ENCODE assay signal across 18 mouse cellular contexts in genomic region chr9:120449696-120450329, GRCm38 (mm10). TPM values are rescaled to one million over a fixed set of nuclear protein-coding genes. Genes with fewer than 3 reads are reported as not detected.
DNase-seq lines count a peak whose midpoint lies in the region; ATAC-seq lines count a peak whose summit lies in the region.
"Had no signal": no experiment of that assay in that cellular context is flagged by ENCODE, and none has a peak within 500 bp of the region (broad histone marks: within the 10 kb centered on the region; RNA-seq: fewer than 3 reads in every experiment).

No protein-coding gene starts in this region.

- no peaks in the 10 kb centered on the region for H3K9me3 ChIP-seq in limb, embryonic 10.5 days (replicated peaks)
- H3K9me3 ChIP-seq: embryonic facial prominence, embryonic 12.5 days; heart, embryonic 15.5 days; hindbrain, embryonic 13.5 days; intestine, embryonic 15.5 days had no signal

- H3K4me1 ChIP-seq in limb, embryonic 10.5 days: 0 out of 2 replicates have a peak, but pooled peaks cover 3% of the 10 kb centered on the region
- H3K4me1 ChIP-seq: embryonic facial prominence, embryonic 12.5 days; heart, embryonic 15.5 days; hindbrain, embryonic 13.5 days; intestine, embryonic 15.5 days had no signal

- H3K27ac ChIP-seq in limb, embryonic 10.5 days: no peak overlapping the region
- H3K27ac ChIP-seq: embryonic facial prominence, embryonic 12.5 days; heart, adult 2 months; heart, embryonic 15.5 days; hindbrain, embryonic 13.5 days; intestine, embryonic 15.5 days had no signal

- peak; percentile 42 for ATAC-seq in frontal cortex, adult (ENCODE audit: low TSS enrichment)
- ATAC-seq: intestine, embryonic 15.5 days had no signal

- no peaks in the 10 kb centered on the region for H3K36me3 ChIP-seq in limb, embryonic 10.5 days
- H3K36me3 ChIP-seq: embryonic facial prominence, embryonic 12.5 days; heart, embryonic 15.5 days; hindbrain, embryonic 13.5 days; intestine, embryonic 15.5 days had no signal

- WGBS in limb, embryonic 10.5 days: 78% methylated on average over 6 of the region's 6 CpGs

- H3K27me3 ChIP-seq in limb, embryonic 10.5 days (ENCODE audit: low read depth, poor library complexity, severe bottlenecking): no peaks in the 10 kb centered on the region
- H3K27me3 ChIP-seq: embryonic facial prominence, embryonic 12.5 days; heart, embryonic 15.5 days; hindbrain, embryonic 13.5 days; intestine, embryonic 15.5 days had no signal

- no peak for DNase-seq in frontal cortex, postnatal 25 days (ENCODE audit: low spot score in 2 of 2)
- peak; percentile 33 for DNase-seq in Muller cell, postnatal 12 days (ENCODE audit: inconsistent ontology term)
- DNase-seq in brain, adult 2 months (ENCODE audit: low read depth, low spot score): peak; percentile 49
- peak; percentile 40 for DNase-seq in telencephalon, adult 2 months (ENCODE audit: low read depth, low spot score)
- DNase-seq in limb, embryonic 10.5 days (ENCODE audit: low spot score): no peak
- DNase-seq: adrenal gland, adult 8-10 months; adrenal gland, postnatal 36 days; cerebellum, adult 11-12 months; cerebellum, adult 9-10 months; cerebellum, postnatal 25 days; gastrocnemius, postnatal 14 days; heart, adult 2 months; heart, postnatal 14 days had no signal

- no peak overlapping the region for H3K4me3 ChIP-seq in limb, embryonic 10.5 days
- H3K4me3 ChIP-seq: embryonic facial prominence, embryonic 12.5 days; heart, adult 2 months; heart, embryonic 15.5 days; hindbrain, embryonic 13.5 days; intestine, embryonic 15.5 days had no signal

RNA-seq across cellular contexts. Expression of gene Eif1b, which starts 42.2 kb away (rescaled TPM):
- polyA plus RNA-seq in limb, embryonic 10.5 days (2016; fragmentation: Nextera tagmentation; extraction: Ambion mirVana): 198 and 199 TPM in 2 replicates

Comparison
In these comparisons a context has a peak if more than half of its experiments do, and no peak if none do; other contexts are left out.
1. DNase-seq: peak in Muller cell, postnatal 12 days (single experiment), brain, adult 2 months (single experiment) and telencephalon, adult 2 months (single experiment); none in frontal cortex, postnatal 25 days (0 of 2) and limb, embryonic 10.5 days (single experiment).